Mouse (Mus musculus) gastrocnemius, adult 8-10 months (tissue): Measurements from ENCODE around the gene Olfr312. TPM values are rescaled to one million over a fixed set of nuclear protein-coding genes. Genes with fewer than 3 reads are reported as not detected.
A peak's percentile ranks its signal among the peaks of the same experiment; 100 is the strongest.

Source experiments
- DNase-seq, 2 experiments: peaks; one replicate each; pipeline ENCODE4 v3.0.0; 2022; ENCODE audit warnings: low spot score in 2 of 2
- total RNA-seq, 4 experiments: library from RNA; stranded (reverse); gene quantifications; 2 replicates each; pipeline ENCODE4 v1.2.4; 2022

The Olfr312 gene
- total RNA-seq, 4 experiments from 2014 or later, result not detected

DNA sequence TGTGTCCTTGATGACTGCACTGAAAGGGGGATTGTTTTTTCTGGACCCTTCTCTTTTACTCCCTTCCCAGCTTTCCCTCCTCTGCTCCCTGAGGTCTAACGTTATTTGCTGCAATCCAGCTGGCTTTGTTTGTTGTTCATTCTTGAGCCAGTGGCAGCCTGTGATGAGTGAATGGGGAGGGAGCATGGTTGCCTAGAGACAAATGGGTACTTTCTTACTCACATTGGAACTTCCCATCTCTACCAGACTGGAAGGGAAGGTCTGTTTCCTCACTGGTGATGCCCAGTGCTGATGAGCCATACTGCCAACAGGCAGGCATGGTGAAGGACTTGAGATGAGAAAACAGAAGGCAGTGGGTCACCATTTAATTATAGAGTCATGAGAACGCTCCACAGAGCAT lies 20.7 kb downstream of the Olfr312 start:
- no peak for DNase-seq

DNA sequence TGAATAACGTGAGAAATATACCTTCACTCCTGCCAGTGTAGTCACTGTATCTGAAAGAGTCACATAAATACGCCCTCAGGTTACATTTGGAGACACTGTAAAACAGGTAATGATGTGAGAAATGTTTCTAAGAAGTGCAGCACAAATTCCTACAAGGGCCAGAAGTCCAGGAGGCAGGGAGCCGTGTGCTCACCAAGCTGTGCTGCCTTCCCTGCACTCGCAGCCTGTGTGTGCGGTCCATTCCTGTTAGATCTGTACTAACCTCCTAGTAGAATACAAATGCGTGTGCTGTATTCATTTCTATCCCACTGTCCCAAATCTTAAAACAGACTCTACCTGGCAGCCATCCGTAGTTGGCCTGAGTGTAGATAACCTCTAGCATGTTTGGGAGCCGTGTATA lies 31.7 kb downstream of the Olfr312 start:
- DNase-seq, result no peak

DNA sequence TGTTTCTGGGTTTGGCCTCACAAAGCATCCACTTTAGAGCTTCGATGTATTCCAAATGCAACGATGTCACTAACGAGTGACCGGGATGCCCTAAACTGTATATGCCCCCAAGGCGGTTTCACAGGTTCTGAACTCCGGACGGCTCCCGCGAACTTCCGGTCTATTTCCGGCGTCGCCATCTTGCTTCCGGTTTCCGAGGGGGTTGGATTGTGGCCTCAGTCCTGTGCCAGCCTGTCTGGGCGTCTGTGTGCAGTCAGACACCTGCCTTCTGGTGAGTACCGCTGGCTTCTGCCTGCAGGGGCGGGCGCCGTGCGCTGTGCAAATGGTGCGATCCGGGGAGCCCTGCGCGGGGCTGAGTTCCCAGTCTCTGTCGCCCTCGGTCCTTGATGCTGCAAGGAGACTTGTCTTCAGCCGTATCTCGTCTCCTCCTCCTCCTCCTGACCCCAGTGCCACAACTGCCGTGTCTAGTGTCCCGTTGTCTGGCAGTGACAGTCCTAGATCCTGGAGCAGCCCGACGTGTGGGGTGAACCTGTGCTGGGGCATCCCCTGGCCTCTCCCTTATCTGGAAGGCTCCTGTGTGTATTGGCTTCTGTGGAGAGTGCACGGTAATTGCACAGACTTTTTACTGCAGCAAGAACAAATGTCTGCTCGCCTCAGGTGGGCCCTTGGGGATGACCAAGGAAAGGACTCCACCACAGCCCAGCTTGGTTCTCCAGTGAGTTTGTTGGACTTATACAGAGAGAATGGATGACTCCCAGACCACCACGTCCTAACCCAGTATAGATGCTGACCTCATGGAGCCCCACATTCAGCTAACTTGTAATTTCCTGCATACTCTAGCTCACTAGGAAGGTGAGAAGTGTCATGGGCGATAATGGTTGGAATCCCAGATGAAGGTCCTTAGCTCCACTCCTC lies 38.3 kb downstream of the Olfr312 start, which contains the start of gene 2810021J22Rik:
Gene 2810021J22Rik, plus strand, starts transcription at position 178 of the 915 bp plus-strand sequence.
- DNase-seq, result peak; percentile 50 to 51

DNA sequence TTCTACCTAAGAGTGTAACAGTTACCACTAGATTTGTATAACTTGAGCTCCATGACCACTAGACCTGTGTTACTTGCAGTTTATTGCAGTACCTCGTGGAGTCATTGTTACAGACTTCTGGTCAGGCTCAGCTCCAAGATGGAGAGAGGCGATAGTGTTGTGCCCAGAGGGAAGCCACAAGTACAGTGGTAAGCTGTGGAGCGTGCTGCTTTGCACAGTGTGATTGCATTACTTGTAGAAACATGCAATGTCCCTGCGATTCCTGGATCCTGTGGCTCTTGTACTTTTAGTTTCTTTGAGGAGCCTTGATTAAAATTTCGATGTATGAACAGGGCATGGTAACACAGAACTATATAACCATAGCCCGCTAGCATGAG lies 38.9 kb downstream of the Olfr312 start:
- DNase-seq, result no peak

DNA sequence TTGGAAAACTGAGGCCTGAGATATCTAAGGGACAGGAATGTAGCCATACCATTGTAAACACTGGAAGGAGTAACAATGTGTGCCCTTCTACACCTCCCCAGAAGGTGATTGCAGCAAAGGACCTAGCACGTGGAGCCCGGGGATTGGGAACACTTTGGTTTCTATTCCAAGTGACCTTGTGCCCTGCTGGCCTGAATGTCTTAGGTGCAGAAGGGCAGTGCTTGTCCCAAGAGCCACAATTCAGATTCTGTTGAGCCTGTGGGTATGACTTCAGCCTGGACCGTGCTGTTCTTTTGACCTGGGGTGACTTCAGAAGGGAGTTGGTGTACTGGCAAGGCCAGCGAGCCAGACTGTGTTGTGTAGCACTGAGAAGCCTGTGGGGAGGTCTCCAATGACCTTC lies 41.9 kb downstream of the Olfr312 start:
- no peak for DNase-seq

DNA sequence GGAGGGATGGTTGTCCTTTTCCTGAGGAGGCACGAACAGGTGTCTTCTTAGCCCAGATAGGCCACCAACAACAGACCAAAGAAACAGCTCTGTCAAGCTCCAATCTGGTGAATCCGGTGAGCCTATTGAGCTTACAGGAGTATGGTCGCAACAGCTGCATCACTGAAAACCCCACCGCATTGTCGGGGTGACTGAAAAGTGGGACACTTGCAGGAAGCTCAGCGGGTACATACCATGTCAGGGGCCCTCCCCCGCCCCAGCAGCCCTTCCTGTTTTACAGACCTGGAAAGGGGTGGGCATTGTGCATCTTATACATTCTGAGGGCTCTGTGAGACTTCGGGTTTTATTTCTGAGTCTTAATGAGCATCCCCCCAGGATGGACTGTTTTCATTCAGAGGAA lies 54.7 kb downstream of the Olfr312 start:
- DNase-seq, result no peak

Other genes with a start within 250 kb of the Olfr312 start
- gene Olfr324, start 234.1 kb upstream of the Olfr312 start, total RNA-seq, result not detected
- not detected for gene 2210407C18Rik, start 213.2 kb upstream of the Olfr312 start, total RNA-seq
- gene Olfr323, start 198.7 kb upstream of the Olfr312 start, total RNA-seq, result not detected
- gene Trim58, start 188.8 kb upstream of the Olfr312 start, total RNA-seq, result not detected
- gene Olfr322, start 170.5 kb upstream of the Olfr312 start, total RNA-seq, result not detected
- gene Olfr320, start 148.1 kb upstream of the Olfr312 start, total RNA-seq, result not detected
- gene Olfr319, start 130.1 kb upstream of the Olfr312 start, total RNA-seq, result not detected
- gene Olfr318, start 105.2 kb upstream of the Olfr312 start, total RNA-seq, result not detected
- not detected for gene Olfr317, start 90.0 kb upstream of the Olfr312 start, total RNA-seq
- gene Olfr316, start 76.5 kb upstream of the Olfr312 start, total RNA-seq, result not detected
- gene Olfr315, start 56.0 kb upstream of the Olfr312 start, total RNA-seq, result not detected
- gene Olfr314, start 46.3 kb upstream of the Olfr312 start, total RNA-seq, result not detected
- not detected for gene Fam183b, start 27.3 kb upstream of the Olfr312 start, total RNA-seq
- gene Olfr313, start 14.2 kb upstream of the Olfr312 start, total RNA-seq, result not detected
- gene Olfr311, start 10.0 kb downstream of the Olfr312 start, total RNA-seq, result not detected
- under 1 TPM; 0.22 to 0.54 (median 0.36) TPM for gene Gm12258, start 17.9 kb downstream of the Olfr312 start, total RNA-seq
- gene 2810021J22Rik, start 38.0 kb downstream of the Olfr312 start, total RNA-seq, result 1 to 10 TPM; 1.2 to 2.5 (median 1.6) TPM
- 1 to 10 TPM; 2.6 to 4.8 (median 4.1) TPM for gene Zfp39, start 75.0 kb downstream of the Olfr312 start, total RNA-seq
- gene Btnl10, start 88.7 kb downstream of the Olfr312 start, total RNA-seq, result not detected
- 100 to 1,000 TPM in 2 of 4 experiments, 10 to 100 TPM in 2; 97.5 to 116 (median 100) TPM for gene Rnf187, start 109.7 kb downstream of the Olfr312 start, total RNA-seq
- gene Hist3h2ba, start 119.7 kb downstream of the Olfr312 start, total RNA-seq, result 1 to 10 TPM in 1 of 4 experiments, under 1 TPM in 1, not detected in 2; 0.52 to 1.2 TPM
- gene Hist3h2a, start 125.4 kb downstream of the Olfr312 start, total RNA-seq, result 10 to 100 TPM in 3 of 4 experiments, 1 to 10 TPM in 1; 8.9 to 14.8 (median 11.5) TPM
- gene Trim17, start 125.4 kb downstream of the Olfr312 start, total RNA-seq, result under 1 TPM; 0.08 to 0.31 (median 0.20) TPM
- 1 to 10 TPM; 4.8 to 8.5 (median 7.4) TPM for gene Trim11, start 148.9 kb downstream of the Olfr312 start, total RNA-seq